Mouse (Mus musculus): ENCODE data around the gene Cldn3.

DNA sequence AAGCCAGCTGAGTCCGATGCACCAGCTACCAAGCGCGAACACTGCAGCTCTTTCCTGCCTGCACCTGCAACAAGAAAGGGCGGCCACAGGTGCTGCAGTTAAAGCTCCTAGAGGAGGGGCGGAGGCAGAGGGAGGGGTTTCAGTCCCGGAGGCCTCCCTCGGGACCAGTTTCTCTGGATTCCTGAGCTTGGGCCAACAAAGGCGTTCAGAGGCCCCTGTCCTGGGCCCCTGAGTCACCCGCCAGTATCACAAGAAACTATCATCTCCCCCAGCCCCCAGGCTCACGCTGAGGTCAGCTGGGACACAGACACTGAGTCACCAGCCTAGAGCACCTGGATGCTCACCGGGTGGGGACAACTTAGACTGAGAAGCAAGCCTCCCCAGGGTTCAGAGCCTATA lies 39.2 kb upstream of the Cldn3 start, which contains the start of gene Cldn4:
- no peak for TF ChIP-seq CTCF (IDR thresholded peaks at IDR 0.05; ENCODE audit: control insufficient read depth, insufficient read depth, insufficient read length)
- no peak for TF ChIP-seq MAX (IDR thresholded peaks at IDR 0.05)
- no peak for TF ChIP-seq MYOD1 (IDR thresholded peaks at IDR 0.05; ENCODE audit: control insufficient read depth, insufficient read length, low read depth)
- no peak for TF ChIP-seq MYOG (IDR thresholded peaks at IDR 0.05; ENCODE audit: control insufficient read depth, extremely low read depth, insufficient read length)
